Mouse (Mus musculus) urinary bladder, postnatal 4 days (tissue): ENCODE measurements around the gene Chd9.

Experiments used
- DNase-seq, 2 experiments: peaks; one replicate each; pipeline ENCODE4 v3.0.0; 2021 to 2022; ENCODE audit warnings: low spot score in 2 of 2

Chd9 gene

GRCm38 (mm10) chr8:90837440-90837839 is 9.3 kb downstream of the Chd9 start:
- no peak for DNase-seq

GRCm38 (mm10) chr8:90839725-90840714 is 11.9 kb downstream of the Chd9 start:
- no peak for DNase-seq

DNA sequence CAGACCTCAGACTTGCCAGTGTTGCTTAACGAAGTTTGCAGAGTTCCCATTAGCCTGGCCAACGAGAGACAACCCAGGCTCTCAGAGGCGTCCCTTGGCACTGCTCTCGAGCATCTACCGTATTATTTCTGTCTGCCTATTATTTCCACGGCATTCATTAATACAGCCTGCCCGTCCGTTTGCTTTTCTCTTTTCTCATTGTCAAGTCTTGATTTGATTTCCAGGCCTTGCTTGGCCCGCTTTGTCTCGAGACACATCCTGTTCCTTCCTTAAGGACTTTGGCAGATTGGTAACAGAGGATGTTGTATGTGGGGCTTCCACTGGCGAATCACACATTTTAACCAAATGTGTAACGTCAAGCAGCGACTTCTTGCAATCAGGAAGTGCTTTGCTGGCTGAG is 13.2 kb downstream of the Chd9 start:
- no peak for DNase-seq

- DNase-seq: no peak
Measured at GRCm38 (mm10) chr8:90843127-90843526, 15.0 kb downstream of the Chd9 start.

DNA sequence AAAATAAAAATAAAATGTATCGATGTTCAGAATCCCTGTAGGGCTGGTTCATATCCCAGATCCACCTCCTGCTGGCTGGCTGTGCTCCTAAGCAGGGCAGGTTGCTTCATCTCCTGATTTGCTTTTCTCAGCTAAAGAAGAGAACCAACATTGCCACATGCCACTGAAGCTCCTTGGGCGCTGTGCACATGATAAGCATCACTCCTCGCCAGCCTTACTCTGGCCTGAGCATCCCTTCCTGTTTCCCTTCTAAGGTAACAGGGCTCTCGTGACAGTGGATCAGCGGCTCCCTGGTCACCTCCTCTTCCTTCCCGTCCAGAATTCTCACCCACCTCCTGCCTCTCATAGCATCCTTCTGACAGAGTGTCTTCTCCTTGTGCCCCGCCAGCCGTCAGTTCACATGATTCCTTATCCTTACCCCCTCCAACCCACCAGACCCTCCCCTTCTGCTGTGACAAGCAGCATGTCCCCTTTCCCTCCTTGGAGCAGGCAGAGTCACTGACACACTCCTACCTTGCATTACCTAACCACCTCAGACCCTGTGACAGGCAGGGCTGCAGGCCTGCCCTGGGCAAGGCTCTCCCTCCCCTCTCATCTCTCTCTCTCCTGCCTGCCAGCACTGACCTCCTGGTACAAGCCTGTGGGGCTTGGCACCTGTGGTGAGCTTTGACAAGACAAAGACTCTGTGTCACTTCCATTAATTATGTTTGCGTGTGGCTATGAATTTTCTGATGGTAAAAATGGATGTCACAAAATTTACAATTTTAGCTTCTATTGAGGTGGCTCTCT is 16.2 kb downstream of the Chd9 start:
- DNase-seq: no peak

GRCm38 (mm10) chr8:90847980-90848379 is 19.8 kb downstream of the Chd9 start:
- no peak for DNase-seq

DNA sequence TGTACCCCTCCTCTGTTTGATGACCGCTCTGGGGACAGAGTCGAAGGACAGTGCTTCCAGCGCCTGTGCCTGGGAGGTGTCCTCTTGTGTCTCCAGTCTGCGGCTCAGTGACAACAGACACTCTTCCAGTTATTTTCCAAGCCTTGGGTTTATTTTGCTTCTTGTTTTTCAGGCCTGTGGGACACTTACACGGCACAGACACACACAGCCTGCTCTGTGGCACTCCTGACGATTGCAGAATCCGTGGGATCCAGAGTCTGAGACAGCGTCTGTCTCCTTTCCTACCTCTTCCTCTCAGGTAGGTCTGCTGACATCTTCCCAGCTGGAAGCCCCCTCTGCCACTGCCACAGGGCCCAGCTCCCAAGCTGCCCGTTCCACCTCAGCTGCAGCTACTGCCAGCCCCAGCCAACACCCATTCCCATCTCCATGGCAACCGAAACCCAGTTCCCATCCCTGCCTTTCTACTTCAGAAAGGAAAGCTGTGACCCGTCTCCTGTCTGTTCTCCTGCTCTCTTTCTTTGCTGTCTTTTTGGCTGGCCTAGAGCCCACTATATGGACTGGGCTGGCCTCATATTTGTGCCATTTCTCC is 21.4 kb downstream of the Chd9 start:
- DNase-seq: no peak

DNA sequence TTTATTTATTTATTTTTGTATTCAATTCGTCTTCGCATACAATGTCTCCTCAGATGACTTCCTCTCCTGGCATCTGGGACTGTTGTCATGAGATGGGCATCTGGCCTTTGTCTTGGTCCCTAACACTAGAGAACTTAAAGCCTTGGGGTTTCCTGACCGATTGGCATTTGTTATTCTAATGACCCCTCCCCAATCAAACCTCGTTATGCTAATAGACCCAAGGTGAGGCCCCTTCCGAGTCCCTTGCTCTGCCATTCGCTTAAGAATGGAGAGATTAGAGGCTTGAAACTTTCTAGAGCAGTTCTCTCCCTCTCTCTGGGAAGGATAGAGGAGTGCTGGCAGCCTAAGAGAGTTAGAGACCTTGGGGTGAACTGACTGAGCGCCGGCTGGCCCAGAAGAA is 23.4 kb downstream of the Chd9 start:
- no peak for DNase-seq

DNA sequence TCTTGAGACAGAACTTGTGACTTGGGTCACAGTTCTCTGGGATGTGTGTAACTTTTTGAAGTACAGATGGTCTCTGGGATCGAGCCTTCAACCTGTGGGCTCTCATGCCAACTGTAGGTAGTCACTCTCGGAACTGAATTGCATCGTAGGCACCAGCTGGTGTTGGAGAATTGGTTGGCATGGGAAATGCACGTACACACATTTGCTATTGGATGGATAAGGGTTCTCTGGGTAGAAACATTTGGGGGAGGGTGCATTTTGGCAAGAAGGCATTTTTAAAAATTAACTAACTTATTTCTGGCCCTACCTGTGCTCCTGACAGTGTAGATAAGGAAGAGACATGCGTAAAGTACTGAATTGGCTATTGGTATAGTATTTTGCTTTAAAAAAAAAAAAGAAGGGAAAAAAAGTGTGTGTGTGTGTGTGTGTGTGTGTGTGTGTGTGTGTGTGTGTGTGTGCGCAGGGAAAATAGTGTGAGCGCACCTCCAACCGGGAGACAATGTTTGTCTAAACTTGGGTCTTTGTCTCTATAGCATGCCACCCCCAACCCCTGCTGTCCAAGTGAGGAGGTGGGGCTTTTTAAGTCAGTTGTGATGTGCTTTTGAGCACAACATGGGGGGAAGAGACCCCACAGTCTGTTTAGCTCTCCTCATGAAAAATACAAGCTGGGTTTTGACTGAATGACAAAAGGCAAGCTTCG is 26.0 kb downstream of the Chd9 start:
- no peak for DNase-seq

- DNase-seq: no peak
Measured at GRCm38 (mm10) chr8:90854671-90855161, 26.6 kb downstream of the Chd9 start.

DNA sequence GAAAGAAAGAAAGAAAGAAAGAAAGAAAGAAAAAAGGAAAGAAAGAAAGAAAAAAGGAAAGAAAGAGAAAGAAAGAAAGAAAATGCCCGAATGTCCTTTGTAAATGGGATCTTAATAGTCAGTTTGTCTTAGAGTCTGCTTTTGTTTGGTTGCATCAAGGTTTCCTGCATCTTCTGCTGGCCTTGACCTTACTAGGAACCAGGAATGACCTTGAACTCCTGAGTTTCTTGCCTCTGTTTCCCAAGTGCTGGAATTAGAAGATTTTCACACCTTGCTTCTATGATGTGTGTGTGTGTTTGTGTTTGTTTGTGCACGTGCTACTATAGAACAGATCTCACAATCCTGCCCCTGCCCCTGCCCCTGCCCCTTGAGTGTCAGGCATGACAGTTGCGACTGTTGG is 28.0 kb downstream of the Chd9 start:
- no peak for DNase-seq

GRCm38 (mm10) chr8:90856952-90857351 is 28.8 kb downstream of the Chd9 start:
- DNase-seq: no peak

- no peak for DNase-seq
Measured at GRCm38 (mm10) chr8:90858071-90858470, 29.9 kb downstream of the Chd9 start.

GRCm38 (mm10) chr8:90861266-90861944 is 33.3 kb downstream of the Chd9 start:
- peak in 1 of 2 experiments; percentile 31 for DNase-seq

GRCm38 (mm10) chr8:90862038-90862437 is 33.9 kb downstream of the Chd9 start:
- peak; percentile 70 to 77 for DNase-seq

GRCm38 (mm10) chr8:90867061-90867460 is 38.9 kb downstream of the Chd9 start:
- DNase-seq: no peak

DNA sequence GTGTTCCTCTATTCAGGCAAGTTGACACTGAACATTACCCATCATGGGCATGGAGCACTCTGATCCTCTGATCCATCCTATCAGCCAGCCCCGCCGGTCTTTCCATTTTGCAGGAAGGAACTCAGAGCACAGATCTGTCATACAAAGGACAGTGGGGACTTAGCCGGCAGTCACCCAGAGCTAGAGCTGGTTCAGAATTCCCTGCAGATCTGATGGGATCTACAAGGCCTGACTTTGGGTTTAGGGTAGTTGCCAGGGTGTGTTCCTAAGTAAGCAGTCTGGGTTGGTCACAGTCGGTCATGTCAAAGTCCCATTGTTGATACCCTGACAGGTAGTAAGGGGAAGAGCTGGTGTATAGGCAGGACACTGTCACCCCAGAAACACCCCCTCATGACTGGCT is 39.8 kb downstream of the Chd9 start:
- no peak for DNase-seq

GRCm38 (mm10) chr8:90868334-90868733 is 40.2 kb downstream of the Chd9 start:
- no peak for DNase-seq

DNA sequence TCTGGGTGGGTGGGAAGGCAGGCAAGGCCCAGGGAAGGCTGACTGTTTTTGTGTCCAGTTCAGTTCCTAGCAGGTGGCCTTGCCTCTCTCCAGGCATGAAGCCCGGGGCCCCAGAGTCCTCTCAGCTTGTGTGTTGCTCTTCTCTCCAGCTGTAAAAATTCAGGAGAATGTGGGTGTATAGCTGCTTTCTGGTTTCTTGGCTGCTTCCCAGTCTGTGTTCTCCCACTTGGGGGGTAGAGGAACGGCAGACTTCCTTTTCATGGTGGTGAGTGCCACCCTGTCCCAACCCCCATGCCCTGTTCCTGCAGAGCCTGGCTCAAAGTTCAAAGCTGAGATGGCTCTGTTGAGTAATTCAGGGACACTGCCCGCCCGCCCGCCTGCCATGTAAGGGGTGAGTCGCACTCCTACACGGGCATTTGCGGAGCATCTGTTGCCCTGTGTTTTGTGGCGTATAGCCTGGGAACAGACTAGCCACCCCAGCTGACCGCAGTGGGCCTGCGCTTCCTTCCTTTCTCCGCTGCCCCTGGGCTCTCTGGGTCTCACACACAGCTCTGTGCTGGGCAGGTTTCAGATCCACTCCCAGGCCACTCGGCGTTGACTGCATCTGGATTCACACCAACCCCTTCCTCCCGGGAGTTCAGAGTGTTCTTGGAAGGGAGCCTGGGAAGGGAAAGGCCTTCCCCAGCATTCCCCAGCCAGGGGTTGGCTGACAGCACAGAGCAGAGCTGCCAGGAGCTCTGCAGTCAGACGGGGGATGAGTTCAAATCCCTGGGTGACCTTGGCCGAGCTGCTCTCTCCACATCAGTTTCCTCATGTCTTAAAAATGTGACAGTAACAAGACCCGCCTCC is 41.1 kb downstream of the Chd9 start:
- peak; percentile 85 to 90 for DNase-seq
